9 mouse cellular contexts compared by ENCODE assay signal in the genomic region with DNA sequence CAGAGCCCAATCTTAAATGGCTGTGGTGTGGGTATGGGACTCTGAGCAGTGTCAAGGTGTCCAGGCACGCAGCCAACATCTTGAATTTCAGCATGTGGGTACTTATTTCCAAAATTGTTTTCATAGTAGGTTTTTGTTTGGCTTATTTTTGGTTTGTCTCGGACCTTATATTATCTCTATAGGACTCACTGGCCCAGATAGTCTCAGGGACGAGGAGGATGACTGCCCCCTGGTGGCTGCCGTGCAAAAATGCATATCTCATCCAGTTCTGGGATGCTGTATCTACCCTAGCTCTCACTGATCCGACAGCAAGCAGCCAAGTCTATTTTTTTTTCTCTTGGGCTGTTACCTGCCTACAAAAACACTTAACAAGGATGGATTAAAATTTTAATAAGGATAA.
DNase-seq lines count a peak whose midpoint lies in the region; ATAC-seq lines count a peak whose summit lies in the region.
"Had no signal": no experiment of that assay in that cellular context is flagged by ENCODE, and none has a peak within 500 bp of the region (broad histone marks: within the 10 kb centered on the region; RNA-seq: fewer than 3 reads in every experiment).

No protein-coding gene starts in this region.

- H3K27me3 ChIP-seq in kidney, embryonic 14.5 days (ENCODE audit: control insufficient read depth, insufficient read depth, low read length): no peaks in the 10 kb centered on the region
- no peaks in the 10 kb centered on the region for H3K27me3 ChIP-seq in embryonic facial prominence, embryonic 10.5 days (replicated peaks; ENCODE audit: low read depth, poor library complexity, severe bottlenecking)
- no peaks in the 10 kb centered on the region for H3K27me3 ChIP-seq in hindbrain, embryonic 10.5 days (ENCODE audit: insufficient read depth, poor library complexity, severe bottlenecking)

- peaks cover 25% of the 10 kb centered on the region for H3K4me1 ChIP-seq in kidney, embryonic 14.5 days (ENCODE audit: control insufficient read depth, insufficient read depth, low read length)
- H3K4me1 ChIP-seq in embryonic facial prominence, embryonic 10.5 days: peaks cover 13% of the 10 kb centered on the region
- peaks cover 11% of the 10 kb centered on the region for H3K4me1 ChIP-seq in hindbrain, embryonic 10.5 days (replicated peaks)

- H3K36me3 ChIP-seq in kidney, embryonic 14.5 days (ENCODE audit: control insufficient read depth, insufficient read depth, low read length): peaks cover 38% of the 10 kb centered on the region
- peaks cover 62% of the 10 kb centered on the region for H3K36me3 ChIP-seq in embryonic facial prominence, embryonic 10.5 days (replicated peaks)
- H3K36me3 ChIP-seq in hindbrain, embryonic 10.5 days: peaks cover 69% of the 10 kb centered on the region

- no peaks in the 10 kb centered on the region for H3K9me3 ChIP-seq in kidney, embryonic 14.5 days (ENCODE audit: control insufficient read depth, low read length)
- no peaks in the 10 kb centered on the region for H3K9me3 ChIP-seq in embryonic facial prominence, embryonic 10.5 days
- H3K9me3 ChIP-seq in hindbrain, embryonic 10.5 days: no peaks in the 10 kb centered on the region

- ATAC-seq in kidney, embryonic 14.5 days (ENCODE audit: low FRiP score, low TSS enrichment): no peak

- intact Hi-C loops in left cerebral cortex, postnatal 4 days (cut with DNase I): loop anchor here (2.0 to 10.0 kb wide), 2 partner anchors 105 to 769 kb away; a partner anchor contains a TSS

- no peak overlapping the region for H3K9ac ChIP-seq in kidney, embryonic 14.5 days (ENCODE audit: low read depth, low read length)

- H3K4me3 ChIP-seq in kidney, embryonic 14.5 days (ENCODE audit: low read length): no peak overlapping the region
- H3K4me3 ChIP-seq in embryonic facial prominence, embryonic 10.5 days: no peak overlapping the region
- H3K4me3 ChIP-seq in hindbrain, embryonic 10.5 days: no peak overlapping the region

- DNase-seq in kidney, adult 11 months: peak; percentile 12
- DNase-seq in adrenal gland, postnatal 14 days: peak; percentile 89
- peak; percentile 78 for DNase-seq in embryonic facial prominence, embryonic 10.5 days (ENCODE audit: low spot score)
- DNase-seq in hindbrain, embryonic 10.5 days (ENCODE audit: low spot score): peak; percentile 67
- peak; percentile 76 for DNase-seq in left cerebral cortex, postnatal 4 days
- DNase-seq in naive thymus-derived CD4-positive, alpha-beta T cell, adult 2 months (ENCODE audit: low read depth): peak; percentile 82
- DNase-seq in testis, postnatal 10 days (ENCODE audit: low spot score): peak; percentile 91

- H3K27ac ChIP-seq in kidney, embryonic 14.5 days (ENCODE audit: low read depth, low read length): no peak overlapping the region
- no peak overlapping the region for H3K27ac ChIP-seq in embryonic facial prominence, embryonic 10.5 days (replicated peaks)
- no peak overlapping the region for H3K27ac ChIP-seq in hindbrain, embryonic 10.5 days
- H3K27ac ChIP-seq: macrophage had no signal

- H3K4me2 ChIP-seq in kidney, embryonic 14.5 days (replicated peaks; ENCODE audit: low read depth, low read length): no peak overlapping the region

- WGBS in kidney, embryonic 14.5 days: 13% methylated on average over 5 of the region's 5 CpGs
- 21% methylated on average over 5 of the region's 5 CpGs for WGBS in embryonic facial prominence, embryonic 10.5 days
- WGBS in hindbrain, embryonic 10.5 days: 22% methylated on average over 5 of the region's 5 CpGs

Comparison
In these comparisons a context has a peak if more than half of its experiments do, and no peak if none do; other contexts are left out.
1. DNase-seq: peak in every context shown above with its lines; median percentile 91 in testis, postnatal 10 days; 89 in adrenal gland, postnatal 14 days; 82 in naive thymus-derived CD4-positive, alpha-beta T cell, adult 2 months; 78 in embryonic facial prominence, embryonic 10.5 days; 76 in left cerebral cortex, postnatal 4 days; 67 in hindbrain, embryonic 10.5 days; 12 in kidney, adult 11 months.